8 mouse cellular contexts compared by ENCODE assay signal in genomic region chr13:23532262-23533075, GRCm38 (mm10). TPM values are rescaled to one million over a fixed set of nuclear protein-coding genes. Genes with fewer than 3 reads are reported as not detected.
DNase-seq lines count a peak whose midpoint lies in the region; ATAC-seq and TF ChIP-seq lines count a peak whose summit lies in the region.

No protein-coding gene starts in this region.

- H3K27me3 ChIP-seq in stomach, postnatal 0 days (ENCODE audit: control insufficient read depth, insufficient read depth, low read length): no peaks in the 10 kb centered on the region

- no peak overlapping the region for H3K9ac ChIP-seq in stomach, postnatal 0 days (ENCODE audit: low read length)

- peak overlapping the region; percentile 46 for H3K4me3 ChIP-seq in embryonic fibroblast, embryonic 13.5 days (ENCODE audit: insufficient read depth, low read length)
- peak overlapping the region; percentile 60 for H3K4me3 ChIP-seq in stomach, postnatal 0 days (ENCODE audit: low read depth, low read length)

- TF ChIP-seq CTCF in embryonic fibroblast, embryonic 13.5 days (IDR thresholded peaks at IDR 0.05; ENCODE audit: borderline replicate concordance, insufficient read depth, low read length): no peak
- TF ChIP-seq CTCF in stomach, postnatal 0 days (IDR thresholded peaks at IDR 0.05; ENCODE audit: low read depth): no peak

- no peak for ATAC-seq in stomach, postnatal 0 days (ENCODE audit: low FRiP score, low TSS enrichment)

- peak overlapping the region; percentile 73 for H3K4me2 ChIP-seq in stomach, postnatal 0 days (replicated peaks; ENCODE audit: low read depth)

- DNase-seq in thymus, postnatal 0 days (ENCODE audit: low spot score): peak; percentile 39
- DNase-seq in thymus, postnatal 36 days: no peak
- peak; percentile 53 for DNase-seq in liver
- no peak for DNase-seq in stomach, postnatal 0 days (ENCODE audit: low spot score)
- DNase-seq in frontal cortex, postnatal 10 days (ENCODE audit: low spot score in 2 of 2): no peak
- no peak for DNase-seq in layer of hippocampus, adult 18-20 months (ENCODE audit: low spot score in 2 of 2)
- DNase-seq in right cerebral cortex, postnatal 36 days (ENCODE audit: low spot score in 2 of 2): no peak

- no peak for TF ChIP-seq EP300 in stomach, postnatal 0 days (optimal IDR thresholded peaks at IDR 0.05)

- peak; percentile 38; the same call in 1 of the 2 replicates for TF ChIP-seq POLR2A in embryonic fibroblast, embryonic 13.5 days (IDR thresholded peaks at IDR 0.05; ENCODE audit: low read depth, low read length)

- H3K36me3 ChIP-seq in stomach, postnatal 0 days (ENCODE audit: control insufficient read depth, insufficient read depth, low read length): no peaks in the 10 kb centered on the region

- H3K27ac ChIP-seq in embryonic fibroblast, embryonic 13.5 days (ENCODE audit: insufficient read depth, low read length): peak overlapping the region; percentile 79
- H3K27ac ChIP-seq in stomach, postnatal 0 days (replicated peaks): peak overlapping the region; percentile 98

- WGBS in stomach, postnatal 0 days: 12% methylated on average over 9 of the region's 9 CpGs

- peaks cover 5% of the 10 kb centered on the region; the same call in 1 of the 2 replicates for H3K4me1 ChIP-seq in embryonic fibroblast, embryonic 13.5 days (ENCODE audit: control insufficient read depth, insufficient read depth, low read length)
- no peaks in the 10 kb centered on the region for H3K4me1 ChIP-seq in stomach, postnatal 0 days (replicated peaks; ENCODE audit: control insufficient read depth, insufficient read depth)

- no peaks in the 10 kb centered on the region for H3K9me3 ChIP-seq in stomach, postnatal 0 days (ENCODE audit: control insufficient read depth, low read length)

RNA-seq across cellular contexts. Expression of gene Hist1h2af, which starts 1.2 kb away (rescaled TPM):
- 32.3 and 49.5 TPM in 2 replicates for polyA plus RNA-seq in thymus, postnatal 0 days (2015; fragmentation: Nextera tagmentation; extraction: Ambion mirVana)
- 12.7 and 20.4 TPM in 2 replicates for polyA plus RNA-seq in embryonic fibroblast, embryonic 13.5 days (2011; ENCODE audit: insufficient read length, low read depth, missing spikeins)
- 4.5 and 8.9 TPM in 2 replicates for polyA plus RNA-seq in stomach, postnatal 0 days (2015; fragmentation: Nextera tagmentation; extraction: Ambion mirVana)
- 1 to 10 TPM in 1 of 2 experiments, not detected in 1; 3.0 TPM for total RNA-seq in layer of hippocampus, adult 18-20 months (2021)

RNA-seq across cellular contexts. Expression of gene Hist1h4h, which starts 1.6 kb away (rescaled TPM):
- 24.2 and 31.5 TPM in 2 replicates for polyA plus RNA-seq in thymus, postnatal 0 days (2015; fragmentation: Nextera tagmentation; extraction: Ambion mirVana)
- polyA plus RNA-seq in embryonic fibroblast, embryonic 13.5 days (2011; ENCODE audit: insufficient read length, low read depth, missing spikeins): 8.1 and 10.5 TPM in 2 replicates
- 13.7 and 18.3 TPM in 2 replicates for polyA plus RNA-seq in stomach, postnatal 0 days (2015; fragmentation: Nextera tagmentation; extraction: Ambion mirVana)
- total RNA-seq in layer of hippocampus, adult 18-20 months (2021): 100 to 1,000 TPM; 331 to 357 TPM

RNA-seq across cellular contexts. Expression of gene Hist1h3g, which starts 2.8 kb away (rescaled TPM):
- 27.6 and 43.7 TPM in 2 replicates for polyA plus RNA-seq in thymus, postnatal 0 days (2015; fragmentation: Nextera tagmentation; extraction: Ambion mirVana)
- 5.7 TPM in 1 of 2 replicates, not detected in the other for polyA plus RNA-seq in embryonic fibroblast, embryonic 13.5 days (2011; ENCODE audit: insufficient read length, low read depth, missing spikeins)
- 2.3 and 3.4 TPM in 2 replicates for polyA plus RNA-seq in stomach, postnatal 0 days (2015; fragmentation: Nextera tagmentation; extraction: Ambion mirVana)
- total RNA-seq in layer of hippocampus, adult 18-20 months (2021): 1 to 10 TPM; 2.1 to 4.9 TPM

RNA-seq across cellular contexts. Expression of gene Hist1h2bh, which starts 10.7 kb away (rescaled TPM):
- polyA plus RNA-seq in thymus, postnatal 0 days (2015; fragmentation: Nextera tagmentation; extraction: Ambion mirVana): 1.6 and 1.9 TPM in 2 replicates
- 1.8 and 4.0 TPM in 2 replicates for polyA plus RNA-seq in embryonic fibroblast, embryonic 13.5 days (2011; ENCODE audit: insufficient read length, low read depth, missing spikeins)
- polyA plus RNA-seq in stomach, postnatal 0 days (2015; fragmentation: Nextera tagmentation; extraction: Ambion mirVana): 0.30 and 0.62 TPM in 2 replicates
- under 1 TPM; 0.43 to 0.54 TPM for total RNA-seq in layer of hippocampus, adult 18-20 months (2021)

RNA-seq across cellular contexts. Expression of gene Hist1h3f, which starts 11.4 kb away (rescaled TPM):
- 4.8 and 9.0 TPM in 2 replicates for polyA plus RNA-seq in thymus, postnatal 0 days (2015; fragmentation: Nextera tagmentation; extraction: Ambion mirVana)
- 0.61 and 0.70 TPM in 2 replicates for polyA plus RNA-seq in embryonic fibroblast, embryonic 13.5 days (2011; ENCODE audit: insufficient read length, low read depth, missing spikeins)
- 0.51 and 0.78 TPM in 2 replicates for polyA plus RNA-seq in stomach, postnatal 0 days (2015; fragmentation: Nextera tagmentation; extraction: Ambion mirVana)
- 10 to 100 TPM; 15.1 to 16.5 TPM for total RNA-seq in layer of hippocampus, adult 18-20 months (2021)

Comparison
In these comparisons a context has a peak if more than half of its experiments do, and no peak if none do; other contexts are left out.
1. DNase-seq: peak in thymus, postnatal 0 days (single experiment) and liver (single experiment); none in thymus, postnatal 36 days (0 of 2), stomach, postnatal 0 days (single experiment), frontal cortex, postnatal 10 days (0 of 2), layer of hippocampus, adult 18-20 months (0 of 2) and right cerebral cortex, postnatal 36 days (0 of 2).